In genomic region chr14:103779276-103779675, GRCm38 (mm10) we compare ENCODE assay signal across 11 mouse cellular contexts.
A peak's percentile ranks its signal among the peaks of the same experiment; 100 is the strongest.
DNase-seq lines count a peak whose midpoint lies in the region; ATAC-seq and TF ChIP-seq lines count a peak whose summit lies in the region.
"Had no signal": no experiment of that assay in that cellular context is flagged by ENCODE, and none has a peak within 500 bp of the region (broad histone marks: within the 10 kb centered on the region; RNA-seq: fewer than 3 reads in every experiment).

No protein-coding gene starts in this region.

- TF ChIP-seq EP300 in stomach, postnatal 0 days (optimal IDR thresholded peaks at IDR 0.05), result no peak

- H3K27ac ChIP-seq in stomach, embryonic 14.5 days (ENCODE audit: low read length), result peak overlapping the region; percentile 81
- H3K27ac ChIP-seq in stomach, postnatal 0 days (replicated peaks), result no peak overlapping the region; the same call in 1 of the 2 replicates
- H3K27ac ChIP-seq in hindbrain, embryonic 10.5 days, result peak overlapping the region; percentile 90
- H3K27ac ChIP-seq in midbrain, embryonic 14.5 days (replicated peaks; ENCODE audit: low read depth, low read length), result peak overlapping the region; percentile 71
- H3K27ac ChIP-seq: limb, embryonic 15.5 days had no signal

- peaks cover 17% of the 10 kb centered on the region; the same call in 1 of the 2 replicates for H3K4me1 ChIP-seq in stomach, embryonic 14.5 days (ENCODE audit: control insufficient read depth, insufficient read depth, low read length)
- H3K4me1 ChIP-seq in stomach, postnatal 0 days (replicated peaks; ENCODE audit: control insufficient read depth, insufficient read depth), result no peaks in the 10 kb centered on the region
- peaks cover 32% of the 10 kb centered on the region for H3K4me1 ChIP-seq in hindbrain, embryonic 10.5 days (replicated peaks)
- H3K4me1 ChIP-seq in midbrain, embryonic 14.5 days (ENCODE audit: control insufficient read depth, insufficient read depth, low read length), result 0 out of 2 replicates have a peak, but pooled peaks cover 16% of the 10 kb centered on the region

- WGBS in stomach, embryonic 14.5 days, result 56% methylated on average over 6 of the region's 6 CpGs
- WGBS in stomach, postnatal 0 days, result 58% methylated on average over 6 of the region's 6 CpGs
- 86% methylated on average over 6 of the region's 6 CpGs for WGBS in hindbrain, embryonic 10.5 days
- WGBS in midbrain, embryonic 14.5 days, result 54% methylated on average over 6 of the region's 6 CpGs

- H3K27me3 ChIP-seq in stomach, embryonic 14.5 days (ENCODE audit: control insufficient read depth, insufficient read depth, low read length), result no peaks in the 10 kb centered on the region
- H3K27me3 ChIP-seq in stomach, postnatal 0 days (ENCODE audit: control insufficient read depth, insufficient read depth, low read length), result no peaks in the 10 kb centered on the region
- no peaks in the 10 kb centered on the region for H3K27me3 ChIP-seq in hindbrain, embryonic 10.5 days (ENCODE audit: insufficient read depth, poor library complexity, severe bottlenecking)
- H3K27me3 ChIP-seq in midbrain, embryonic 14.5 days (ENCODE audit: control insufficient read depth, insufficient read depth, low read length), result no peaks in the 10 kb centered on the region
- H3K27me3 ChIP-seq: limb, embryonic 15.5 days had no signal

- no peak for DNase-seq in stomach, postnatal 0 days (ENCODE audit: low spot score)
- no peak for DNase-seq in hindbrain, embryonic 10.5 days (ENCODE audit: low spot score)
- DNase-seq in midbrain, embryonic 14.5 days, result no peak
- no peak for DNase-seq in thymus, postnatal 36 days
- no peak for DNase-seq in gastrocnemius, adult 8-10 months (ENCODE audit: low spot score in 2 of 2)
- no peak for DNase-seq in right cerebral cortex, postnatal 36 days (ENCODE audit: low spot score in 2 of 2)
- no peak for DNase-seq in testis, postnatal 14 days (ENCODE audit: low spot score)
- DNase-seq: adrenal gland, adult 2 months; heart, adult 18-20 months had no signal

- H3K9ac ChIP-seq in stomach, embryonic 14.5 days (replicated peaks; ENCODE audit: low read depth, low read length), result no peak overlapping the region
- no peak overlapping the region for H3K9ac ChIP-seq in stomach, postnatal 0 days (ENCODE audit: low read length)
- H3K9ac ChIP-seq in midbrain, embryonic 14.5 days (replicated peaks; ENCODE audit: low read length), result no peak overlapping the region
- H3K9ac ChIP-seq: limb, embryonic 15.5 days had no signal

- no peak overlapping the region for H3K4me3 ChIP-seq in stomach, embryonic 14.5 days (ENCODE audit: low read depth, low read length)
- no peak overlapping the region for H3K4me3 ChIP-seq in stomach, postnatal 0 days (ENCODE audit: low read depth, low read length)
- 0 out of 2 replicates have a peak overlapping the region, but pooled peaks have one; percentile 41 for H3K4me3 ChIP-seq in hindbrain, embryonic 10.5 days
- 0 out of 2 replicates have a peak overlapping the region, but pooled peaks have one; percentile 26 for H3K4me3 ChIP-seq in midbrain, embryonic 14.5 days (replicated peaks; ENCODE audit: low read depth, low read length)

- H3K36me3 ChIP-seq in stomach, embryonic 14.5 days (ENCODE audit: control insufficient read depth, insufficient read depth, low read length), result no peaks in the 10 kb centered on the region
- H3K36me3 ChIP-seq in stomach, postnatal 0 days (ENCODE audit: control insufficient read depth, insufficient read depth, low read length), result no peaks in the 10 kb centered on the region
- H3K36me3 ChIP-seq in hindbrain, embryonic 10.5 days, result no peaks in the 10 kb centered on the region
- no peaks in the 10 kb centered on the region for H3K36me3 ChIP-seq in midbrain, embryonic 14.5 days (ENCODE audit: control insufficient read depth, insufficient read depth, low read length)
- H3K36me3 ChIP-seq: limb, embryonic 15.5 days had no signal

- ATAC-seq in stomach, embryonic 14.5 days (ENCODE audit: insufficient number of reproducible peaks, insufficient read depth, low FRiP score, low read depth), result no peak
- no peak for ATAC-seq in stomach, postnatal 0 days (ENCODE audit: low FRiP score, low TSS enrichment)
- ATAC-seq in midbrain, embryonic 14.5 days (ENCODE audit: low FRiP score, low TSS enrichment), result 0 out of 2 replicates have a peak, but pooled peaks have one; percentile 25

- TF ChIP-seq CTCF in stomach, postnatal 0 days (IDR thresholded peaks at IDR 0.05; ENCODE audit: low read depth), result no peak

- H3K4me2 ChIP-seq in stomach, embryonic 14.5 days (replicated peaks; ENCODE audit: low read depth, low read length), result 0 out of 2 replicates have a peak overlapping the region, but pooled peaks have one; percentile 39
- H3K4me2 ChIP-seq in stomach, postnatal 0 days (replicated peaks; ENCODE audit: low read depth), result no peak overlapping the region
- H3K4me2 ChIP-seq in midbrain, embryonic 14.5 days (ENCODE audit: low read length), result peak overlapping the region; percentile 50

- H3K9me3 ChIP-seq in stomach, embryonic 14.5 days (ENCODE audit: control insufficient read depth, low read depth, low read length), result no peaks in the 10 kb centered on the region
- H3K9me3 ChIP-seq in stomach, postnatal 0 days (ENCODE audit: control insufficient read depth, low read length), result no peaks in the 10 kb centered on the region
- H3K9me3 ChIP-seq in hindbrain, embryonic 10.5 days, result 0 out of 2 replicates have a peak, but pooled peaks cover 7% of the 10 kb centered on the region
- H3K9me3 ChIP-seq in midbrain, embryonic 14.5 days (ENCODE audit: control insufficient read depth, low read length), result no peaks in the 10 kb centered on the region
- H3K9me3 ChIP-seq: limb, embryonic 15.5 days had no signal

Comparison
In these comparisons a context has a peak if more than half of its experiments do, and no peak if none do; other contexts are left out.
1. H3K4me3 ChIP-seq: peak in hindbrain, embryonic 10.5 days (single experiment) and midbrain, embryonic 14.5 days (single experiment); none in stomach, embryonic 14.5 days (single experiment) and stomach, postnatal 0 days (single experiment).